8 mouse cellular contexts compared by ENCODE assay signal in the genomic region with DNA sequence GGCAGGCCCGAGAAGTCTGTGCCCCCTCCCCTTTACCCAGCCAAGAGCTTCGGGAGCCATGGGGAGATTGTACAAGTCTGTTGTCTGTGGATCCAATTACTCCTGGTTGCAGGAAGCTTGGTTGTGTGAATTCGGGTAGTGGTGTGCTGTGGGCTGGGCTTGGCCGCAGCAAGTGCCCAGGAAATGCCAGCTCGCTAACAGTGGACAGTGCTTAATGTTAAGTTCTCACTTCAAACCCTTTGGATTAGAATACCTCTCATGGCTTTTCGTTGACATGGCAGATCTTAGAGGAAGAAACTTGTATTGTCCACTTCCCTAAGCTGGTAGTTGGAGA. TPM values are rescaled to one million over a fixed set of nuclear protein-coding genes. Genes with fewer than 3 reads are reported as not detected.
DNase-seq lines count a peak whose midpoint lies in the region; ATAC-seq and TF ChIP-seq lines count a peak whose summit lies in the region.

No protein-coding gene starts in this region.

- H3ac ChIP-seq in myocyte (ENCODE audit: control insufficient read depth, insufficient read length) = peak overlapping the region; percentile 38

- H3K79me2 ChIP-seq in liver, adult 2 months (ENCODE audit: control insufficient read depth, insufficient read depth, low read length) = peaks cover 13% of the 10 kb centered on the region
- H3K79me2 ChIP-seq in myocyte (ENCODE audit: control insufficient read depth, insufficient read depth) = peaks cover 12% of the 10 kb centered on the region

- H3K27ac ChIP-seq in liver, adult 2 months (replicated peaks; ENCODE audit: insufficient read depth, low read depth, low read length) = peak overlapping the region; percentile 77
- H3K27ac ChIP-seq in embryonic facial prominence, embryonic 13.5 days = 0 out of 2 replicates have a peak overlapping the region, but pooled peaks have one; percentile 74
- peak overlapping the region; percentile 90 for H3K27ac ChIP-seq in kidney, embryonic 15.5 days

- H3K27me3 ChIP-seq in liver, adult 2 months (ENCODE audit: control insufficient read depth, insufficient read depth, low read length) = no peaks in the 10 kb centered on the region
- H3K27me3 ChIP-seq in embryonic facial prominence, embryonic 13.5 days = no peaks in the 10 kb centered on the region
- H3K27me3 ChIP-seq in kidney, embryonic 15.5 days = no peaks in the 10 kb centered on the region
- H3K27me3 ChIP-seq in myocyte (ENCODE audit: control insufficient read depth, insufficient read depth, insufficient read length) = no peaks in the 10 kb centered on the region

- 3% methylated on average over 6 of the region's 6 CpGs for WGBS in liver, adult 2 months
- 21% methylated on average over 6 of the region's 6 CpGs for WGBS in embryonic facial prominence, embryonic 13.5 days
- WGBS in kidney, embryonic 15.5 days = 15% methylated on average over 6 of the region's 6 CpGs

- peak overlapping the region; percentile 92 for H3K9ac ChIP-seq in liver, adult 2 months (ENCODE audit: low read depth, low read length)
- peak overlapping the region; percentile 86 for H3K9ac ChIP-seq in embryonic facial prominence, embryonic 13.5 days
- H3K9ac ChIP-seq in kidney, embryonic 15.5 days = peak overlapping the region; percentile 79

- DNase-seq in liver, adult 2 months (ENCODE audit: extremely low read depth, low read depth, low spot score) = peak; percentile 66
- DNase-seq in liver = no peak
- DNase-seq in c-Kit-positive CD71-positive TER-119-positive erythroid progenitor cells, embryonic 14.5 days (ENCODE audit: low spot score) = no peak

- peak overlapping the region; percentile 94 for H3K4me2 ChIP-seq in embryonic facial prominence, embryonic 13.5 days
- H3K4me2 ChIP-seq in kidney, embryonic 15.5 days = peak overlapping the region; percentile 79
- peak overlapping the region; percentile 86 for H3K4me2 ChIP-seq in myocyte (ENCODE audit: low read depth)

- peak overlapping the region; percentile 92 for H3K4me3 ChIP-seq in liver, adult 2 months (ENCODE audit: insufficient read depth, low read depth, low read length)
- peak overlapping the region; percentile 93 for H3K4me3 ChIP-seq in embryonic facial prominence, embryonic 13.5 days
- peak overlapping the region; percentile 87 for H3K4me3 ChIP-seq in kidney, embryonic 15.5 days (replicated peaks)
- H3K4me3 ChIP-seq in myocyte = peak overlapping the region; percentile 95

- no peak for ATAC-seq in embryonic facial prominence, embryonic 13.5 days (ENCODE audit: insufficient number of reproducible peaks, insufficient read depth, low FRiP score, low TSS enrichment, low read depth)
- ATAC-seq in kidney, embryonic 15.5 days (replicated peaks; ENCODE audit: low FRiP score) = no peak; the same call in 1 of the 2 replicates
- ATAC-seq in monocyte, adult 5-6 weeks (replicated peaks; ENCODE audit: insufficient number of reproducible peaks, low FRiP score, low TSS enrichment, poor library complexity, severe bottlenecking) = no peak
- ATAC-seq in megakaryocyte-erythroid progenitor cell, adult 5-6 weeks (replicated peaks; ENCODE audit: low FRiP score, low TSS enrichment, poor library complexity, severe bottlenecking) = no peak

- TF ChIP-seq CTCF in liver, adult 2 months (IDR thresholded peaks at IDR 0.05; ENCODE audit: low read depth, low read length) = no peak

- H3K4me1 ChIP-seq in liver, adult 2 months (ENCODE audit: control insufficient read depth, insufficient read depth, low read length) = peaks cover 11% of the 10 kb centered on the region; the same call in 1 of the 2 replicates
- H3K4me1 ChIP-seq in embryonic facial prominence, embryonic 13.5 days = peaks cover 22% of the 10 kb centered on the region
- peaks cover 32% of the 10 kb centered on the region for H3K4me1 ChIP-seq in kidney, embryonic 15.5 days

- peaks cover 17% of the 10 kb centered on the region for H3K36me3 ChIP-seq in liver, adult 2 months (ENCODE audit: control insufficient read depth, insufficient read depth, low read length)
- peaks cover 37% of the 10 kb centered on the region for H3K36me3 ChIP-seq in embryonic facial prominence, embryonic 13.5 days
- peaks cover 38% of the 10 kb centered on the region for H3K36me3 ChIP-seq in kidney, embryonic 15.5 days
- H3K36me3 ChIP-seq in myocyte (ENCODE audit: control insufficient read depth, insufficient read depth) = peaks cover 10% of the 10 kb centered on the region

- TF ChIP-seq POLR2A in liver, adult 2 months (IDR thresholded peaks at IDR 0.05; ENCODE audit: extremely low read depth, insufficient read depth, low read length) = no peak
- TF ChIP-seq POLR2A in myocyte (IDR thresholded peaks at IDR 0.05; ENCODE audit: insufficient read length, low read depth) = no peak

- H3K9me3 ChIP-seq in embryonic facial prominence, embryonic 13.5 days = no peaks in the 10 kb centered on the region
- H3K9me3 ChIP-seq in kidney, embryonic 15.5 days (replicated peaks) = no peaks in the 10 kb centered on the region

TF ChIP-seq in myocyte, 11 proteins besides CTCF, POLR2A, EP300 and RAD21:
- no peak for TF ChIP-seq MYOG (IDR thresholded peaks at IDR 0.05; ENCODE audit: control insufficient read depth in 1 of 3, insufficient read depth in 1 of 3, insufficient read length in 2 of 3, low read depth in 2 of 3)
- no peak for TF ChIP-seq E2F4 (IDR thresholded peaks at IDR 0.05; ENCODE audit: insufficient read depth)
- TF ChIP-seq CEBPB (IDR thresholded peaks at IDR 0.05; ENCODE audit: insufficient read depth, poor library complexity, severe bottlenecking) = no peak
- no peak for TF ChIP-seq SRF (IDR thresholded peaks at IDR 0.05; ENCODE audit: control insufficient read depth, insufficient read length, low read depth)
- no peak for TF ChIP-seq MAX (IDR thresholded peaks at IDR 0.05; ENCODE audit: low read depth)
- no peak for TF ChIP-seq MYOD1 (IDR thresholded peaks at IDR 0.05; ENCODE audit: control insufficient read depth in 1 of 3, insufficient read length in 2 of 3, low read depth in 2 of 3)
- TF ChIP-seq TCF12 (IDR thresholded peaks at IDR 0.05; ENCODE audit: insufficient read depth, poor library complexity, severe bottlenecking) = no peak
- no peak for TF ChIP-seq TCF3 (IDR thresholded peaks at IDR 0.05; ENCODE audit: insufficient read length, low read depth)
- no peak for TF ChIP-seq REST (IDR thresholded peaks at IDR 0.05; ENCODE audit: insufficient read depth, insufficient read length)

RNA-seq across cellular contexts. Expression of a gene that starts 0.8 kb away (rescaled TPM):
- total RNA-seq in liver, adult 2 months (2014; rRNA removed) = 25.8 and 26.6 TPM in 2 replicates
- 36.3 and 42.6 TPM in 2 replicates for polyA plus RNA-seq in liver, adult 2 months (2012; rRNA removed)
- polyA plus RNA-seq in embryonic facial prominence, embryonic 13.5 days (2015; fragmentation: Nextera tagmentation; extraction: Ambion mirVana) = 11.1 and 13.7 TPM in 2 replicates
- polyA plus RNA-seq in kidney, embryonic 15.5 days (2015; fragmentation: Nextera tagmentation; extraction: Ambion mirVana) = 8.2 and 8.9 TPM in 2 replicates
- 25.8 TPM for polyA plus RNA-seq in myocyte (2012; fragmentation: generic; extraction: Trizol)
- total RNA-seq in monocyte, adult 5-6 weeks (2017) = 33.8 to 54.8 TPM (median 52.4 TPM) in 3 replicates
- total RNA-seq in megakaryocyte-erythroid progenitor cell, adult 5-6 weeks (2014; fragmentation: Nextera tagmentation) = 39.9 and 48.0 TPM in 2 replicates
- total RNA-seq in megakaryocyte-erythroid progenitor cell, adult 5-6 weeks (2017) = 22.5 and 36.4 TPM in 2 replicates

RNA-seq across cellular contexts. Expression of a gene that starts 10.0 kb away (rescaled TPM):
- 7.1 and 9.5 TPM in 2 replicates for total RNA-seq in liver, adult 2 months (2014; rRNA removed)
- polyA plus RNA-seq in liver, adult 2 months (2012; rRNA removed) = 25.4 and 27.1 TPM in 2 replicates
- polyA plus RNA-seq in embryonic facial prominence, embryonic 13.5 days (2015; fragmentation: Nextera tagmentation; extraction: Ambion mirVana) = 12.7 and 13.5 TPM in 2 replicates
- 7.2 and 8.6 TPM in 2 replicates for polyA plus RNA-seq in kidney, embryonic 15.5 days (2015; fragmentation: Nextera tagmentation; extraction: Ambion mirVana)
- 13.1 TPM for polyA plus RNA-seq in myocyte (2012; fragmentation: generic; extraction: Trizol)
- total RNA-seq in monocyte, adult 5-6 weeks (2017) = 10.0 to 26.5 TPM (median 12.6 TPM) in 3 replicates
- total RNA-seq in megakaryocyte-erythroid progenitor cell, adult 5-6 weeks (2014; fragmentation: Nextera tagmentation) = 33.7 and 37.8 TPM in 2 replicates
- 7.5 and 8.3 TPM in 2 replicates for total RNA-seq in megakaryocyte-erythroid progenitor cell, adult 5-6 weeks (2017)

RNA-seq across cellular contexts. Expression of a gene that starts 36.9 kb away (rescaled TPM):
- total RNA-seq in liver, adult 2 months (2014; rRNA removed) = 78.7 and 101 TPM in 2 replicates
- 122 and 132 TPM in 2 replicates for polyA plus RNA-seq in liver, adult 2 months (2012; rRNA removed)
- 12.4 and 15.2 TPM in 2 replicates for polyA plus RNA-seq in embryonic facial prominence, embryonic 13.5 days (2015; fragmentation: Nextera tagmentation; extraction: Ambion mirVana)
- polyA plus RNA-seq in kidney, embryonic 15.5 days (2015; fragmentation: Nextera tagmentation; extraction: Ambion mirVana) = 19.8 and 20.8 TPM in 2 replicates
- 17.6 TPM for polyA plus RNA-seq in myocyte (2012; fragmentation: generic; extraction: Trizol)
- total RNA-seq in monocyte, adult 5-6 weeks (2017) = 2.9 to 7.7 TPM (median 3.3 TPM) in 3 replicates
- 20.8 and 22.3 TPM in 2 replicates for total RNA-seq in megakaryocyte-erythroid progenitor cell, adult 5-6 weeks (2014; fragmentation: Nextera tagmentation)
- total RNA-seq in megakaryocyte-erythroid progenitor cell, adult 5-6 weeks (2017) = 1.3 and 6.3 TPM in 2 replicates

RNA-seq across cellular contexts. Expression of a gene that starts 40.9 kb away (rescaled TPM):
- total RNA-seq in liver, adult 2 months (2014; rRNA removed) = 16.8 and 26.1 TPM in 2 replicates
- polyA plus RNA-seq in liver, adult 2 months (2012; rRNA removed) = 48.9 and 53.4 TPM in 2 replicates
- polyA plus RNA-seq in embryonic facial prominence, embryonic 13.5 days (2015; fragmentation: Nextera tagmentation; extraction: Ambion mirVana) = 24.0 and 25.3 TPM in 2 replicates
- 35.2 and 37.7 TPM in 2 replicates for polyA plus RNA-seq in kidney, embryonic 15.5 days (2015; fragmentation: Nextera tagmentation; extraction: Ambion mirVana)
- polyA plus RNA-seq in myocyte (2012; fragmentation: generic; extraction: Trizol) = 20.8 TPM
- total RNA-seq in monocyte, adult 5-6 weeks (2017) = 2.6 to 7.1 TPM (median 6.6 TPM) in 3 replicates
- 9.6 and 25.4 TPM in 2 replicates for total RNA-seq in megakaryocyte-erythroid progenitor cell, adult 5-6 weeks (2014; fragmentation: Nextera tagmentation)
- total RNA-seq in megakaryocyte-erythroid progenitor cell, adult 5-6 weeks (2017) = 2.9 and 6.5 TPM in 2 replicates

RNA-seq across cellular contexts. Expression of a gene that starts 43.9 kb away (rescaled TPM):
- total RNA-seq in liver, adult 2 months (2014; rRNA removed) = 12.9 and 13.1 TPM in 2 replicates
- 14.0 and 14.9 TPM in 2 replicates for polyA plus RNA-seq in liver, adult 2 months (2012; rRNA removed)
- 80.6 and 81.9 TPM in 2 replicates for polyA plus RNA-seq in embryonic facial prominence, embryonic 13.5 days (2015; fragmentation: Nextera tagmentation; extraction: Ambion mirVana)
- 76.3 and 83.0 TPM in 2 replicates for polyA plus RNA-seq in kidney, embryonic 15.5 days (2015; fragmentation: Nextera tagmentation; extraction: Ambion mirVana)
- polyA plus RNA-seq in myocyte (2012; fragmentation: generic; extraction: Trizol) = 28.7 TPM
- 5.2 to 12.6 TPM (median 8.4 TPM) in 3 replicates for total RNA-seq in monocyte, adult 5-6 weeks (2017)
- 43.4 and 53.4 TPM in 2 replicates for total RNA-seq in megakaryocyte-erythroid progenitor cell, adult 5-6 weeks (2014; fragmentation: Nextera tagmentation)
- 34.2 and 39.7 TPM in 2 replicates for total RNA-seq in megakaryocyte-erythroid progenitor cell, adult 5-6 weeks (2017)
